Mouse (Mus musculus) gonadal fat pad, adult 2 months (tissue): Measurements from ENCODE around the gene Arl8b. TPM values are rescaled to one million over a fixed set of nuclear protein-coding genes. Genes with fewer than 3 reads are reported as not detected.
"Not testable (repeated sequence)": the region's sequence is repeated elsewhere in the genome, so short reads cannot be mapped to it uniquely, and the experiment has no call there.

Experiments
- DNase-seq: peaks from one replicate; pipeline ENCODE4 v3.0.0-alpha.2; 2012; ENCODE audit warnings: low read depth
- polyA plus RNA-seq: library from polyadenylated mRNA; depleted of rRNA; stranded (reverse); fragments of >200 nt; gene quantifications from 2 replicates; pipeline ENCODE4 v1.2.3, GENCODE M21; 2012; rRNA removed

Arl8b gene
- polyA plus RNA-seq, 1 experiment, result 22.0 TPM

- peak; percentile 81 for DNase-seq
Measured at GRCm38 (mm10) chr6:108835765-108836691, 53.1 kb downstream of the Arl8b start.

GRCm38 (mm10) chr6:108837081-108837480 lies 54.2 kb downstream of the Arl8b start:
- DNase-seq, result peak; percentile 72

- DNase-seq, result no peak
Measured at GRCm38 (mm10) chr6:108837958-108838357, 55.1 kb downstream of the Arl8b start.

- no peak for DNase-seq
Measured at GRCm38 (mm10) chr6:108839432-108839831, 56.5 kb downstream of the Arl8b start.

- DNase-seq, result no peak
Measured at GRCm38 (mm10) chr6:108840861-108841640, 58.2 kb downstream of the Arl8b start.

GRCm38 (mm10) chr6:108843664-108844063 lies 60.8 kb downstream of the Arl8b start:
- DNase-seq, result no peak

GRCm38 (mm10) chr6:108844093-108844492 lies 61.2 kb downstream of the Arl8b start:
- DNase-seq, result no peak

GRCm38 (mm10) chr6:108844771-108845170 lies 61.9 kb downstream of the Arl8b start:
- no peak for DNase-seq

GRCm38 (mm10) chr6:108852088-108852670 lies 69.3 kb downstream of the Arl8b start:
- no peak for DNase-seq

- no peak for DNase-seq
Measured at GRCm38 (mm10) chr6:108852986-108853385, 70.1 kb downstream of the Arl8b start.

GRCm38 (mm10) chr6:108858583-108858982 lies 75.7 kb downstream of the Arl8b start:
- no peak for DNase-seq

GRCm38 (mm10) chr6:108861226-108861625 lies 78.3 kb downstream of the Arl8b start:
- DNase-seq, result no peak

GRCm38 (mm10) chr6:108862548-108862947 lies 79.6 kb downstream of the Arl8b start:
- no peak for DNase-seq

- no peak for DNase-seq
Measured at GRCm38 (mm10) chr6:108866317-108866716, 83.4 kb downstream of the Arl8b start.

GRCm38 (mm10) chr6:108869031-108869430 lies 86.1 kb downstream of the Arl8b start:
- DNase-seq, result not testable (repeated sequence)

- DNase-seq, result no peak
Measured at GRCm38 (mm10) chr6:108870421-108870820, 87.5 kb downstream of the Arl8b start.

- no peak for DNase-seq
Measured at GRCm38 (mm10) chr6:108871251-108871650, 88.4 kb downstream of the Arl8b start.

Other genes with a start within 250 kb of the Arl8b start
- gene Bhlhe40, start 122.5 kb upstream of the Arl8b start, polyA plus RNA-seq, result 23.4 and 43.2 TPM in 2 replicates
- 26.8 and 28.5 TPM in 2 replicates for gene Edem1, start 45.5 kb downstream of the Arl8b start, polyA plus RNA-seq